Comparison of ENCODE assay signal across 14 mouse cellular contexts in genomic region chr13:52083601-52084455, GRCm38 (mm10).
A peak's percentile ranks its signal among the peaks of the same experiment; 100 is the strongest.
DNase-seq lines count a peak whose midpoint lies in the region; ATAC-seq lines count a peak whose summit lies in the region.
"Had no signal": no experiment of that assay in that cellular context is flagged by ENCODE, and none has a peak within 500 bp of the region (broad histone marks: within the 10 kb centered on the region; RNA-seq: fewer than 3 reads in every experiment).

No protein-coding gene starts in this region.

- H3K36me3 ChIP-seq in hindbrain, embryonic 10.5 days = no peaks in the 10 kb centered on the region
- no peaks in the 10 kb centered on the region for H3K36me3 ChIP-seq in hindbrain, embryonic 11.5 days (ENCODE audit: control insufficient read depth, insufficient read depth, low read length)
- H3K36me3 ChIP-seq: liver, embryonic 15.5 days; stomach, embryonic 15.5 days had no signal

- no peak overlapping the region for H3K4me3 ChIP-seq in hindbrain, embryonic 10.5 days
- H3K4me3 ChIP-seq in hindbrain, embryonic 11.5 days (ENCODE audit: low read depth, low read length) = no peak overlapping the region
- H3K4me3 ChIP-seq: liver, embryonic 15.5 days; stomach, embryonic 15.5 days had no signal

- peaks cover 37% of the 10 kb centered on the region for H3K4me1 ChIP-seq in hindbrain, embryonic 10.5 days (replicated peaks)
- no peaks in the 10 kb centered on the region for H3K4me1 ChIP-seq in hindbrain, embryonic 11.5 days (replicated peaks; ENCODE audit: control insufficient read depth, insufficient read depth, low read length)

- ATAC-seq in hindbrain, embryonic 11.5 days (ENCODE audit: low FRiP score) = no peak

- 0 out of 2 replicates have a peak overlapping the region, but pooled peaks have one; percentile 23 for H3K27ac ChIP-seq in hindbrain, embryonic 10.5 days
- H3K27ac ChIP-seq in hindbrain, embryonic 11.5 days (ENCODE audit: low read depth, low read length) = no peak overlapping the region
- H3K27ac ChIP-seq: liver, embryonic 15.5 days; stomach, embryonic 15.5 days had no signal

- H3K27me3 ChIP-seq in hindbrain, embryonic 10.5 days (ENCODE audit: insufficient read depth, poor library complexity, severe bottlenecking) = no peaks in the 10 kb centered on the region; the same call in 1 of the 2 replicates
- no peaks in the 10 kb centered on the region for H3K27me3 ChIP-seq in hindbrain, embryonic 11.5 days (ENCODE audit: control insufficient read depth, insufficient read depth, low read length)
- H3K27me3 ChIP-seq: liver, embryonic 15.5 days; stomach, embryonic 15.5 days had no signal

- H3K9me3 ChIP-seq in hindbrain, embryonic 10.5 days = no peaks in the 10 kb centered on the region
- no peaks in the 10 kb centered on the region for H3K9me3 ChIP-seq in hindbrain, embryonic 11.5 days (ENCODE audit: control insufficient read depth, low read length)
- H3K9me3 ChIP-seq: liver, embryonic 15.5 days; stomach, embryonic 15.5 days had no signal

- no peak for DNase-seq in hindbrain, embryonic 10.5 days (ENCODE audit: low spot score)
- DNase-seq in hindbrain, embryonic 11.5 days (ENCODE audit: low spot score) = no peak
- DNase-seq in ES-CJ7 (ENCODE audit: low read depth, low spot score) = peak; percentile 11
- DNase-seq in naive thymus-derived CD4-positive, alpha-beta T cell, adult 2 months (ENCODE audit: low read depth) = peak; percentile 54
- peak; percentile 60 for DNase-seq in thymus, postnatal 0 days (ENCODE audit: low spot score)
- DNase-seq in cerebellum, postnatal 4 days (ENCODE audit: low spot score in 2 of 2) = no peak
- DNase-seq in neural tube, embryonic 10.5 days (ENCODE audit: extremely low spot score, low spot score) = no peak
- no peak for DNase-seq in ovary, postnatal 14 days (ENCODE audit: low spot score)
- DNase-seq: cerebellum, adult 2 months; gastrocnemius, postnatal 14 days; kidney, postnatal 10 days; right cerebral cortex, postnatal 14 days had no signal

- H3K9ac ChIP-seq in hindbrain, embryonic 11.5 days (ENCODE audit: low read depth, low read length) = no peak overlapping the region
- H3K9ac ChIP-seq: liver, embryonic 15.5 days; stomach, embryonic 15.5 days had no signal

- 71% methylated on average over 9 of the region's 9 CpGs for WGBS in hindbrain, embryonic 10.5 days
- WGBS in hindbrain, embryonic 11.5 days = 66% methylated on average over 9 of the region's 9 CpGs

- H3K4me2 ChIP-seq in hindbrain, embryonic 11.5 days (replicated peaks; ENCODE audit: low read depth, low read length) = no peak overlapping the region
- H3K4me2 ChIP-seq: liver, embryonic 15.5 days; stomach, embryonic 15.5 days had no signal

Comparison
In these comparisons a context has a peak if more than half of its experiments do, and no peak if none do; other contexts are left out.
1. DNase-seq: peak in ES-CJ7 (single experiment), naive thymus-derived CD4-positive, alpha-beta T cell, adult 2 months (single experiment) and thymus, postnatal 0 days (single experiment); none in hindbrain, embryonic 10.5 days (single experiment), hindbrain, embryonic 11.5 days (single experiment), cerebellum, postnatal 4 days (0 of 2), neural tube, embryonic 10.5 days (single experiment) and ovary, postnatal 14 days (single experiment).